Mouse (Mus musculus) adrenal gland, postnatal 25 days (tissue): ENCODE data around the gene Grhl3. TPM values are rescaled to one million over a fixed set of nuclear protein-coding genes. Genes with fewer than 3 reads are reported as not detected.
A peak's percentile ranks its signal among the peaks of the same experiment; 100 is the strongest.

ENCODE experiments used
- DNase-seq: peaks from one replicate; pipeline ENCODE4 v3.0.0; 2021; ENCODE audit warnings: mixed read lengths
- total RNA-seq: library from RNA; stranded (reverse); gene quantifications from 2 replicates; pipeline ENCODE4 v1.2.3, GENCODE M21; 2021

The Grhl3 gene
- total RNA-seq, 1 experiment from 2014 or later = not detected

- no peak for DNase-seq
These were observed 42.2 kb downstream of the Grhl3 start for GRCm38 (mm10) chr4:135531236-135531635.

GRCm38 (mm10) chr4:135530270-135530669, 43.2 kb downstream of the Grhl3 start:
- DNase-seq = no peak

GRCm38 (mm10) chr4:135526039-135526710, 47.3 kb downstream of the Grhl3 start:
- no peak for DNase-seq

GRCm38 (mm10) chr4:135525057-135525456, 48.4 kb downstream of the Grhl3 start:
- no peak for DNase-seq

- no peak for DNase-seq
These were observed 49.5 kb downstream of the Grhl3 start for GRCm38 (mm10) chr4:135523939-135524338.

- no peak for DNase-seq
These were observed 53.0 kb downstream of the Grhl3 start for GRCm38 (mm10) chr4:135520421-135520820.

- DNase-seq = no peak
These were observed 55.3 kb downstream of the Grhl3 start for GRCm38 (mm10) chr4:135518135-135518534.

- DNase-seq = peak; percentile 61
These were observed 56.8 kb downstream of the Grhl3 start for GRCm38 (mm10) chr4:135516351-135517316.

GRCm38 (mm10) chr4:135514925-135515324, 58.5 kb downstream of the Grhl3 start:
- no peak for DNase-seq

- no peak for DNase-seq
These were observed 59.6 kb downstream of the Grhl3 start for GRCm38 (mm10) chr4:135513865-135514264.

- peak; percentile 40 for DNase-seq
These were observed 63.9 kb downstream of the Grhl3 start for GRCm38 (mm10) chr4:135509515-135509914.

GRCm38 (mm10) chr4:135508419-135509039, 64.9 kb downstream of the Grhl3 start:
- DNase-seq = peak; percentile 55

GRCm38 (mm10) chr4:135507547-135508350, 65.7 kb downstream of the Grhl3 start:
- peak; percentile 32 for DNase-seq

- DNase-seq = no peak
These were observed 67.6 kb downstream of the Grhl3 start for GRCm38 (mm10) chr4:135505794-135506193.

- no peak for DNase-seq
These were observed 71.8 kb downstream of the Grhl3 start for GRCm38 (mm10) chr4:135501587-135501986.

- no peak for DNase-seq
These were observed 73.6 kb downstream of the Grhl3 start for GRCm38 (mm10) chr4:135499831-135500230.

GRCm38 (mm10) chr4:135498136-135498535, 75.3 kb downstream of the Grhl3 start:
- DNase-seq = no peak

GRCm38 (mm10) chr4:135495810-135496209, 77.6 kb downstream of the Grhl3 start:
- peak; percentile 63 for DNase-seq

- DNase-seq = no peak
These were observed 78.0 kb downstream of the Grhl3 start for GRCm38 (mm10) chr4:135495397-135495791.

GRCm38 (mm10) chr4:135494521-135495396, 78.7 kb downstream of the Grhl3 start, which contains the start of the genes Stpg1 and Nipal3:
Gene Stpg1 (plus strand): TSS chr4:135494790.
Gene Nipal3 (minus strand): TSS chr4:135495038.
- DNase-seq = peak; percentile 87
